Mouse (Mus musculus) embryonic fibroblast, embryonic 13.5 days (primary cell): ENCODE results near the gene Srp72.
"Not testable (repeated sequence)": the region's sequence is repeated elsewhere in the genome, so short reads cannot be mapped to it uniquely, and the experiment has no call there.

Experiments
- CTCF ChIP-seq: IDR thresholded peaks from 2 replicates; pipeline ENCODE4 v1.5.1; 2011; ENCODE audit warnings: mild to moderate bottlenecking, control low read depth, low read length, moderate library complexity, borderline replicate concordance; ENCODE audit not compliant: insufficient read depth
- POLR2A ChIP-seq: IDR thresholded peaks from 2 replicates; pipeline ENCODE4 v1.6.1; 2011; ENCODE audit warnings: low read depth, mild to moderate bottlenecking, control low read depth, low read length, moderate library complexity

- not testable (repeated sequence) for TF ChIP-seq CTCF, POLR2A
Measured at GRCm38 (mm10) chr5:77035101-77035500, 60.6 kb downstream of the Srp72 start.
